Mouse (Mus musculus) layer of hippocampus, adult 8-10 months (tissue): ENCODE data around the gene Tmem211. TPM values are rescaled to one million over a fixed set of nuclear protein-coding genes. Genes with fewer than 3 reads are reported as not detected.
A peak's percentile ranks its signal among the peaks of the same experiment; 100 is the strongest.

Experiments
- DNase-seq, 2 experiments: peaks; one replicate each; pipeline ENCODE4 v3.0.0; 2022; ENCODE audit warnings: low spot score in 2 of 2
- total RNA-seq, 4 experiments: library from RNA; stranded (reverse); gene quantifications; 2 replicates each; pipeline ENCODE4 v1.2.4; 2022

Gene Tmem211
- not detected for total RNA-seq

DNA sequence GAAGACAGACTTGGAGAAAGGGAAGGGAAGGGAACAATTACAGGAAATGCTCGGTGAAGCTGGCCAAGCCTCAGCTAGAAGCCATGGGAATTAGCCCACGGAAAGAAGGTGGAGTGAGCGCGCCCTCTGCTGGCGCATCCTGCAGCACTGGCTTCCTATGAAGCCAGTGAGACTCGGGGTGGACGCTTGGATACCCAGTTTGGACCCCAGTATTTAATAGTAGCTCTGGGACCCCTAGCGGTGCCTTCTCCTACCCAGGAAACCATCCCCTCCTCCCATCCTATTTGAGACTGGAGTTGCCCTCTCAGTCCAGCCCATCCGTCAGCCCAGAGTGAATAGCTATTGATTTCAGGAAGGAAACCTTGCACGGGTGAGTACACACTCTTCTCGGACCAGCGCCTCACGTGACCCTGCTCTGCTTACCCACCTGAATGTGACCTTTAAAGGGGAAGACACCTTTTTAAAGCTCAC is at the start of gene Tmem211:
Gene Tmem211 (plus strand): TSS at position 278 of the 471 bp plus-strand sequence.
- peak; percentile 65 to 86 for DNase-seq

DNA sequence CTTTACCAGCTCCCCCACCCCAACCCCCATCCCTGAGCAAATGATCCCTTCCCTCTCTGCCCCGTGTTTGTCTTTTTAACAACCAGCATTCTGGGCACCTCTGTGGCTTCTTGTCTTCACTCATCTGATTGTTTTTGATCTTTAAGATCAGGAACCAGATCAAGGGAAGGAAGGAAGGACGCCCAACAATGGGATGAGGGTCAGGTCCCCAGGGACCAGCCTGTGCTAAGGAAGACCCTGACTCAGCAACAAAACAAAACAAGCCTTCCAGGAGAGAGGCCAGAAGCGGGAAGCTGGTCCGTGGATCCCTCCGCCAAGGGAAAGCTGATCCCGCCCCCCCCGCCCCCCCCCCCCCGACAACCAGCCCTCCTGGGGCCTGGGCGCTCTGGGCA is 47.3 kb upstream of the Tmem211 start:
- DNase-seq, result no peak

GRCm38 (mm10) chr5:113179843-113180682 is 46.6 kb upstream of the Tmem211 start:
- DNase-seq, result peak; percentile 83 to 88

GRCm38 (mm10) chr5:113180755-113181154 is 46.0 kb upstream of the Tmem211 start:
- no peak for DNase-seq

GRCm38 (mm10) chr5:113181441-113181840 is 45.3 kb upstream of the Tmem211 start:
- no peak for DNase-seq

DNA sequence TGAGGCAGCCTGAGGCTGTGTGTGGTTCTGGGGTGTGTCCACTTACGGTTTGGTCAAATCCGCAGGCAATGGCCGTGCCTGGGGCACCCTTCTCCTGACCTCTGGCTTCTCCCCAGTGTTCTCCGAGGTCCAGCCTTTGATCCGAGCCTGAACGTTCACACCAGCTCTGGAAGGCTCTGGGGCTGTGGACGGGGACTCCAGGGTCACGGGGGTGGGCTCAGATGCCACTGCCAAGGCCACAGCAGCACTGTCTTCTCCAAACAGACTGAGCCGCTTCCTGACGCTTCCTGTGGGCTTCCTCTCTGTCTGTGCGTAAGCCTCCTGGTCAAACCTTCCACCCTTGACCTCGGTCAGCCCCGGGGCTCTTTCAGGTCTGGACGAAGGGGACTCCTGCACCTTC is 36.2 kb upstream of the Tmem211 start:
- no peak for DNase-seq

DNA sequence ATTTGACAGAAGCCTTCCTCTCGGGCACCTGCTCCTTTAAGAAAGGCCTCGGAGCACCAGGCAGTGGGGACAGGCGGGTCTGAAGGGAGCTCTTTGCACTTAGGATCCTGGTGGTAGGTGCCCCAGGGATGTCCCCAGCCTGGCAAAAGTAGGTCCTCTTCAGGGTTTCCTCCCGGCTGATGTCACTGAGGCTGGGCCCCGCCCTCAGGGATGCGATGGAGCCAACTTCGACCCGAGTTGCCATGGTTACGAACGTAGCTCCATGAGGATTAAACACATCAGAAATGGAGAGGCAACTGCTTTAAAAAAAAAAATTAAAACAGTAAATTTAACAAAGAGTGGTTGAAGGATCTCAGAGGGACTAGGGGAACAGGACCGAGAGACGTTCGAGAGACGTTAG is 34.8 kb upstream of the Tmem211 start:
- DNase-seq, result no peak

DNA sequence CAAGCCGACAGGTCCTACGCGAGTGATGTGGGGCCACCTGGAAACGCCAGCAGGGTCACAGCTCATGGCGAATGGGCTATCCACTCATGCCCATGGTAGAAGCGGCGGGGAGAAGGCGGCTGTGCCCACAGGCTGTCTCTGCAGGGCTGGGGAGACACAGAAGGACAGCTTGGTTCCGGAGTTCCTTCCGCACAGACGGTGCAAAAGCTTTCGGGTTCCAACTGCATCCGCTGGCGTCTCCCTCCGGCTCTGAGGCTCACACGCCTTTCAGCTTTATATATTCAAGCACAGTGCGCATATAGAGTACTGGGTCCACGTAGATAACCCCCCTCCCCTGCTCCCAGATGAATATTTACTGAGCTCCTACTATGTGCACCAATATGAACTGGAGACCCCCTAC is 32.9 kb upstream of the Tmem211 start:
- peak in 1 of 2 experiments; percentile 60 for DNase-seq

DNA sequence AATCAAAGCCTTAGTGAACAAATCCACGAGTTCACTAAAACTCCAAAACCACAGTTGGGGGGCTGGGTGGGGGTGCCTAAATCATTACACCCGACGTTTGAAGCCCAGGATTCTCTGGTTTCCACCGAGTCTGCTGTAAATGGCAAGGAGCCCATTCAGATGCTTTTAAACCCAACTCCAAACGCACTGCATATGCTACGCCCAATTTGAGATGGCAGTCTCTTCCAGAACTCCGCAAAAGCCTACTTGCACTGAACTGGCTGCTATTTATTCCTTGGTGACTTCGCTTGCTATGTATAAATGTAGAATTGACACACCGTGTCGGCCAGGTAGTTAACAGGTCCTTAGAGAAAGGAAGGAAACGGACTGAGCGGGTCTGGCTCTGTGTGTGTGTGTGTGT is 31.3 kb upstream of the Tmem211 start:
- no peak for DNase-seq

DNA sequence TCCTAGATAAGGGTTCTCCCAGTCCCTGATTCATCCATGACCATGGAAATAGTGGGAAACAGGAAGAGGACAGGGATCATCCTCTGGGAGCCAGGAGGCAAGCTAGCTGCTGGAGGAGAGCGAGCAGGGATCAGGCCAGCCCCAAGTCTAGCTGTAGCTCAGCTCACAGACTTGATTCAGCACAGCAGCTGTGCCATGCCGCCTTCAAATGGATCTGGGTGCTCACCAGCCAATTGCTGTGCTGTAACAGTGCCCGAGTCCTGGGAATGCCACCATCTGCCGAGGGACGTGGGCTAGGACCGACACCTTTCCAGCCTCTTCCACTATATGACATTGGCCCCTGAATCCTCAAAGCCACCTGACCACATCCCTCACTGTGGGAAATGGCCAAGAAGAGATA is 30.8 kb upstream of the Tmem211 start:
- DNase-seq, result peak in 1 of 2 experiments; percentile 65

DNA sequence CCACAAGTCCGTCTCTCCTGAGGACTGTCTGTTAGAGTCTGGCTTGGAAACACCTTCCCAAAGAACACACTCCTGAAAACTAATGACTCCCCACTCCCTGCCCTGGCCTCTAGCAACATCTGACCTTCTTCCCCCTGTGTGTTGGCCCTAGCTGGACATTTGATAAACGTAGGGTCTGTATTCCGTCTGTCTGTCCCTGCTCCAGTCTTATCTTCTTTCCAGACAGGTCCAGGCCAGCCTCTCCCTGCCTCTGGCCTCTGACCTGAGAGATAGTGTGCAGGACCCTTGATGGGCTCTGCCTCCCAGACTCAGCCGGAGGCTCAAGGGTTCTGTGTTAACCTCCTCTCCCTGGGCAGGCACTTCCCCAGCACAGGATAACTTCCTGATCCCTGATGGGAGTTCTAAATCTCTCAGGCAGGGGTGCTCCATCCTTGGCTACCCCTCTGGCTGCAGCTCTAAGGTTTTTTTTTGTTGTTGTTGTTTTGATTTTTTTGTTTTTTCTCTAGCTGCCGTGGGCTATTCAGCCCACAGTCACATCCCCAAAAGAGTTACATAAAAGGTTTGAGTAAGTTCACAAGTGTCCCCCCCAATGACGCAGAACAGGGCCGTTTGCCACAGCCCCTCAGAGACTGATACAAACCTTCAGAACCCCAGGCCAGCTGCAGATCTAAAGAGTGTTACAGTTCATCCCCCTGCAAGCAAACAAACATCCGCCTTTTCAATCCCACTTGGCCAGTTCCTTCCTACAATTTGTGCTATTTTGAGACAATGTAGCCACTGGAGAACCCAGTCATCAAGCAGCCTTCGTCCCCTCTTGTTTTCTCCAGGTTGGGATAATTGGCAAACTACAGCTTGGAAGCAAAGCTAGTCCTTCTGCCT is 29.6 kb upstream of the Tmem211 start:
- DNase-seq, result no peak

DNA sequence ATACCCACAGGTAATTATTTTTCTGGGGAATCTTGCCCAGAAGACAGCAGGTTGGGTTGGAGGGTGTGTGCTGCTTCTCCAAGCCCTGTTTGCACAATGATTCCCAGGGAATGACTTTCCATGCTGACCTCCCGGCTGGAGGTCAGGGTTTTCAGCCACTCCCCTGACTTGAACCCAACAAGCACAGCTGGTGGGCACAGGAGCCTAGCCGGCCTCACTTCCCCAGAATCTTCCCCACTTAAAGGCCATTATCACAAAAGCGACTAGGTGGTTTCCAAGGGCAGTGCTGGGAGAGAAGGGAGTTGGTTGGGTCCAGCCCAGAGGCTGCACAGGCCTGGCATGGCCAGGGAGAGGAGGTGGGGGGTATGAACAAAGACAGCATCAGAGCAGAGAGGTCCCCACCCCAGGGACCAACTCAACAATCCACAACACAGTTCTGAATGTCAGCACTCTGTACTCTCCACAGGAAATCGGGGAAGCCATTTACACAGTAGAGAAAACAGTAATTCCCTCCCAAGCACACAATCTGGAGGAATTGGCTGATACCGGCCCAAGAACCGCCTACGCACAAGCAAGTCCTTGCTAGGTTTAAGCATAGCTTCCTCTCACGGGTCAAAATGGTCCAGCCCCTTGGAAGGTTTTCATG is 27.5 kb upstream of the Tmem211 start:
- no peak for DNase-seq

GRCm38 (mm10) chr5:113199772-113200134 is 27.0 kb upstream of the Tmem211 start:
- no peak for DNase-seq

DNA sequence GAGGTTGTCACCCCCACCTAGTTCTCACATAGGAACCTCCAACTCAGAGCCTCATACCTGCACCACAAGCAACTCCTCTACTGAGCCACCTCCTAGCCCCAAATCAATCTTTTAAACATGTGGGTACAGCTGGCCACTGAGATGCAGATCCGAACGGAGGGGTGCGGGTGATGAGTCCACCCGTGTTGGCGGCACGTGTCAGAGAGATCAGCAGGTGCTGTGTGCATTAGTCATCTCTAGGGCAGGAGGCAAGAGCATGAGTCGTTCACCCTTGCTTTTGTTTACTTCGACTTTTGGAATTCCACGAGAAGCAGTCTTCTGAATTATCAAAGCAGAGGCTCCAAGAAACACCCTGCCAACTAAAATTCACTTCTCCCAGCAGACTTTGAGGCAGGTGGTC is 22.5 kb upstream of the Tmem211 start:
- DNase-seq, result no peak

- no peak for DNase-seq
Observed at GRCm38 (mm10) chr5:113206670-113207352, 19.9 kb upstream of the Tmem211 start.

- DNase-seq, result no peak
Observed at GRCm38 (mm10) chr5:113208048-113208447, 18.7 kb upstream of the Tmem211 start.

DNA sequence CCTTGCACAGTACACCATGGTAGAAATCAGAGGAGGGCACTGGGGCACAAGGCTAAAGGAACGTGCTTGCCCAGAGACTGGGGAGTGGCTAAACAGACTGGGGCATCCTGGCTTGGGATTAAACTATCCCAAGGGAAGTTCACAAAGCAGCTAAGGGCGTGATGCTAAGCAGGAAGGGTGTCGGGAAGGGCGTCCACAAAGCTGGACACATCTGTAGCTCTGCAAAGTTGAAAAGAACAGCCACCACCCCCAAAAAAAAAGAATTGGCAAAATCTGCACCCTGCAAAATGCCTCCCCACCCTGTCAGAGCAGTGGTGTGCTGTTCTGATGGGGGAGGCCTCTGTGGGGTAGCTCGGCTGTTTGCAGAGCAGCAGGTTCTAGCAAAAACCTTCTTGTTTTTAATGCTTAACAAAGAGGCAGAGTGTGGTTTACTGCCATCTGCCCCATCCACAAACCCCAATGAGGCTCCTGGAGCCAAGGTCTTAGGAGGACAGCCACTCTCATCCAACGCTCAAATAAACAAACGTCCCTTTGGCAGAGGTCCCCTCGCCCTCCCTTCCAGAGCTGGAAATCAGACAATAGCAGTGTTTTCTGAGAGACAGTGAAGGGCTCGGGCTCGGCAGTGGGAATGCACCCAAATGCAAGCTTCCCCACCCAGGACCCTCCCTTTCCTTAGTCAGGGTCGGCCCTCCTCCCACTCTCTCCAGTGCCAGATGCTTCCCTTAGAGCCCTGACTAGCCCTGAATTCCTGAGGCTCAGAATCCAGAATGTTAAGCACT is 17.9 kb upstream of the Tmem211 start:
- DNase-seq, result peak; percentile 60 to 72

DNA sequence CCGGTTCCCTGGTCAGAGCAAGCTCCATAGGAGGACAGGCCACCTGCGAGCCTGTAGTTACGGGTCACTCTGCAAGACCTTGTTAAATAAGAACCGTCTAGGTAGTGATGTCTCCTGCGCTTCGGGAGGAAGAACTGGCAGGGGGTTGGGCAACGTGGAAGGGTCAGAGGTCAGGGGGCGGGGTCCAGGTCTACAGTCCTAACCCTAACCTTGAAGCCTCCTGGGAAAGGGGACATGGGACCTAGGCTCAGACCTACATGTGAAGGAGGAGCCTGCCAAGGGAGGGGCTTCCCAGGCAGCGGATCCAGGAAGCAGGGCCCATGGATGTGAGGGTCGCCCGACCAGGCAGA is 17.3 kb upstream of the Tmem211 start:
- DNase-seq, result no peak

GRCm38 (mm10) chr5:113209898-113210297 is 16.8 kb upstream of the Tmem211 start:
- DNase-seq, result no peak

- no peak for DNase-seq
Observed at GRCm38 (mm10) chr5:113210314-113210713, 16.4 kb upstream of the Tmem211 start.
